Mouse (Mus musculus) MEL (cell line): Measurements from ENCODE around the gene Rdh16f1. TPM values are rescaled to one million over a fixed set of nuclear protein-coding genes. Genes with fewer than 3 reads are reported as not detected.

Experiments
- DNase-seq: peaks from one replicate; pipeline ENCODE4 v3.0.0; 2011; ENCODE audit warnings: low read depth, low spot score
- H3K27ac ChIP-seq: 2 replicates; pipeline ENCODE4 v1.5.1; 2012; ENCODE audit warnings: low read depth, mild to moderate bottlenecking, control low read depth, low read length, moderate library complexity; ENCODE audit not compliant: control insufficient read depth
- H3K27me3 ChIP-seq, 2 experiments: fragments of 150-350 bp in 1 of 2; sonication (generic) in 1 of 2; 2 replicates each; pipeline ENCODE4 v1.6.1; 2012; ENCODE audit warnings: low read length in 2 of 2, mild to moderate bottlenecking in 2 of 2, improper control_type of control experiment in 1 of 2, moderate library complexity in 1 of 2; ENCODE audit not compliant: insufficient read depth in 2 of 2, control insufficient read depth in 1 of 2
- H3K36me3 ChIP-seq, 2 experiments: 2 replicates each; pipeline ENCODE4 v1.6.1; 2012 to 2014; ENCODE audit warnings: low read length in 2 of 2, improper control_type of control experiment in 1 of 2, inconsistent platforms in 1 of 2, mild to moderate bottlenecking in 1 of 2; ENCODE audit not compliant: insufficient read depth in 2 of 2, control insufficient read depth in 1 of 2
- H3K4me1 ChIP-seq, 2 experiments: fragments of 150-350 bp in 1 of 2; sonication (generic) in 1 of 2; 2 replicates each; pipeline ENCODE4 v1.6.1; 2012; ENCODE audit warnings: low read length in 2 of 2, improper control_type of control experiment in 1 of 2, mild to moderate bottlenecking in 1 of 2; ENCODE audit not compliant: insufficient read depth in 2 of 2, control insufficient read depth in 1 of 2
- H3K4me3 ChIP-seq, 2 experiments: fragments of 150-350 bp in 1 of 2; sonication (generic) in 1 of 2; 2 replicates each; pipeline ENCODE4 v1.5.1; 2012; ENCODE audit warnings: low read depth in 2 of 2, low read length in 2 of 2, mild to moderate bottlenecking in 2 of 2, moderate library complexity in 2 of 2, control low read depth in 1 of 2, improper control_type of control experiment in 1 of 2; ENCODE audit not compliant: control insufficient read depth in 1 of 2, insufficient read depth in 1 of 2
- H3K79me2 ChIP-seq: 2 replicates; pipeline ENCODE4 v1.6.1; 2012; ENCODE audit warnings: mild to moderate bottlenecking, low read length, moderate library complexity; ENCODE audit not compliant: control insufficient read depth, poor library complexity, insufficient read depth
- H3K9ac ChIP-seq: 2 replicates; pipeline ENCODE4 v1.6.1; 2012; ENCODE audit warnings: low read depth, mild to moderate bottlenecking, control low read depth, low read length, moderate library complexity; ENCODE audit not compliant: control insufficient read depth, poor library complexity, severe bottlenecking
- H3K9me3 ChIP-seq: fragments of 150-350 bp; sonication (generic); replicated peaks from 2 replicates; pipeline ENCODE4 v1.6.1; 2012; ENCODE audit warnings: mild to moderate bottlenecking, low read length, improper control_type of control experiment, moderate library complexity; ENCODE audit not compliant: insufficient read depth
- CTCF ChIP-seq, 3 experiments: IDR thresholded peaks in 2 of 3; conservative IDR thresholded peaks in 1 of 3; 2 replicates each; pipeline ENCODE4 v1.5.1; 2011 to 2012; ENCODE audit warnings: low read length in 3 of 3, low read depth in 2 of 3, mild to moderate bottlenecking in 2 of 3, improper control_type of control experiment in 1 of 3, inconsistent platforms in 1 of 3, mixed read lengths in 1 of 3, moderate library complexity in 1 of 3; ENCODE audit not compliant: control insufficient read depth in 1 of 3, insufficient read depth in 1 of 3, poor library complexity in 1 of 3, severe bottlenecking in 1 of 3
- E2F4 ChIP-seq: IDR thresholded peaks from 2 replicates; pipeline ENCODE4 v1.6.1; 2011; ENCODE audit warnings: low read depth, low read length, improper control_type of control experiment, borderline replicate concordance
- ETS1 ChIP-seq: IDR thresholded peaks from 2 replicates; pipeline ENCODE4 v1.6.1; 2012; ENCODE audit warnings: low read depth, mild to moderate bottlenecking, inconsistent platforms, low read length, improper control_type of control experiment, moderate library complexity
- GABPA ChIP-seq: IDR thresholded peaks from 2 replicates; pipeline ENCODE4 v1.6.1; 2012; ENCODE audit warnings: low read depth, mild to moderate bottlenecking, inconsistent platforms, low read length, improper control_type of control experiment, moderate library complexity
- JUND ChIP-seq: IDR thresholded peaks from 2 replicates; pipeline ENCODE4 v1.6.1; 2011; ENCODE audit warnings: low read depth, mild to moderate bottlenecking, improper control_type of control experiment, low read length
- MAFK ChIP-seq: IDR thresholded peaks from 2 replicates; pipeline ENCODE4 v1.6.1; 2011; ENCODE audit warnings: low read depth, mild to moderate bottlenecking, low read length, improper control_type of control experiment, borderline replicate concordance
- MAZ ChIP-seq: IDR thresholded peaks from 2 replicates; pipeline ENCODE4 v1.6.1; 2012; ENCODE audit warnings: low read depth, mild to moderate bottlenecking, inconsistent platforms, low read length, improper control_type of control experiment
- MXI1 ChIP-seq: IDR thresholded peaks from 2 replicates; pipeline ENCODE4 v1.6.1; 2011; ENCODE audit warnings: mild to moderate bottlenecking, low read depth, low read length, improper control_type of control experiment
- POLR2A ChIP-seq, 2 experiments: IDR thresholded peaks; 2 replicates each; pipeline ENCODE4 v1.6.1; 2011 to 2012; ENCODE audit warnings: low read length in 2 of 2, mild to moderate bottlenecking in 2 of 2, control low read depth in 1 of 2, improper control_type of control experiment in 1 of 2, low read depth in 1 of 2, moderate library complexity in 1 of 2; ENCODE audit not compliant: control insufficient read depth in 1 of 2, insufficient read depth in 1 of 2, poor library complexity in 1 of 2
- RAD21 ChIP-seq: IDR thresholded peaks from 2 replicates; pipeline ENCODE4 v1.6.1; 2011; ENCODE audit warnings: mild to moderate bottlenecking, low read depth, low read length, improper control_type of control experiment
- RCOR1 ChIP-seq: IDR thresholded peaks from 2 replicates; pipeline ENCODE4 v1.6.1; 2012; ENCODE audit warnings: low read depth, mild to moderate bottlenecking, inconsistent platforms, low read length, improper control_type of control experiment
- SIN3A ChIP-seq: IDR thresholded peaks from 2 replicates; pipeline ENCODE4 v1.6.1; 2012; ENCODE audit warnings: low read length, improper control_type of control experiment, inconsistent platforms
- SMC3 ChIP-seq: IDR thresholded peaks from 2 replicates; pipeline ENCODE4 v1.6.1; 2011; ENCODE audit warnings: low read depth, low read length, improper control_type of control experiment
- TBP ChIP-seq: IDR thresholded peaks from 2 replicates; pipeline ENCODE4 v1.8.0; 2011; ENCODE audit warnings: low read depth, low read length, improper control_type of control experiment
- UBTF ChIP-seq: IDR thresholded peaks from 2 replicates; pipeline ENCODE4 v1.6.1; 2012; ENCODE audit warnings: low read depth, mild to moderate bottlenecking, inconsistent platforms, low read length, improper control_type of control experiment, moderate library complexity, borderline replicate concordance; ENCODE audit not compliant: insufficient read depth
- USF2 ChIP-seq, 2 experiments: IDR thresholded peaks; 2 replicates each; pipeline ENCODE4 v1.6.1; 2011 to 2012; ENCODE audit warnings: improper control_type of control experiment in 2 of 2, low read length in 2 of 2, borderline replicate concordance in 1 of 2, inconsistent platforms in 1 of 2, low read depth in 1 of 2, mild to moderate bottlenecking in 1 of 2; ENCODE audit not compliant: insufficient read depth in 1 of 2
- ZC3H11A ChIP-seq: IDR thresholded peaks from 2 replicates; pipeline ENCODE4 v1.6.1; 2012; ENCODE audit warnings: low read depth, mild to moderate bottlenecking, inconsistent platforms, low read length, improper control_type of control experiment
- ZKSCAN1 ChIP-seq: IDR thresholded peaks from 2 replicates; pipeline ENCODE4 v1.6.1; 2012; ENCODE audit warnings: low read depth, mild to moderate bottlenecking, inconsistent platforms, low read length, improper control_type of control experiment, moderate library complexity
- ZMIZ1 ChIP-seq: IDR thresholded peaks from 2 replicates; pipeline ENCODE4 v1.6.1; 2012; ENCODE audit warnings: low read depth, mild to moderate bottlenecking, inconsistent platforms, low read length, improper control_type of control experiment, moderate library complexity
- ZNF384 ChIP-seq: IDR thresholded peaks from 2 replicates; pipeline ENCODE4 v1.6.1; 2012; ENCODE audit warnings: low read depth, mild to moderate bottlenecking, inconsistent platforms, low read length, improper control_type of control experiment
- polyA plus RNA-seq, 2 experiments: library from polyadenylated mRNA; stranded (reverse) in 1 of 2; unstranded in 1 of 2; fragments of >175 nt in 1 of 2; fragments of >200 nt in 1 of 2; gene quantifications; 2 replicates each; pipeline versions ENCODE4 v1.2.1 to v1.2.4; 2012; ENCODE audit warnings: low replicate concordance in 2 of 2, low read depth in 1 of 2; ENCODE audit not compliant: insufficient read length in 2 of 2, insufficient read depth in 1 of 2, missing spikeins in 1 of 2
- total RNA-seq: library from RNA; depleted of rRNA; stranded (reverse); fragments of 300-350 nt; gene quantifications from 2 replicates; pipeline ENCODE4 v1.2.3, GENCODE M21; 2012

The Rdh16f1 gene
- total and polyA plus RNA-seq, 3 experiments, result not detected

- H3K79me2 ChIP-seq, result no peaks in the 10 kb centered on the region
Measured at GRCm38 (mm10) chr10:127748847-127749612, 10.6 kb upstream of the Rdh16f1 start.

GRCm38 (mm10) chr10:127750136-127750777 is 9.3 kb upstream of the Rdh16f1 start:
- Histone ChIP-seq H3K27me3 (no peaks in the 10 kb centered on the region), H3K4me3 (no peak overlapping the region), H3K4me1 (peaks cover 5 to 17% of the 10 kb centered on the region in 2 experiments; a peak in 3 of 4 replicates), H3K79me2 (no peaks in the 10 kb centered on the region), H3K9me3 (no peaks in the 10 kb centered on the region), H3K9ac (no peak overlapping the region), H3K36me3 (peaks cover 0 to 16% of the 10 kb centered on the region in 2 experiments; a peak in 2 of 4 replicates), H3K27ac (no peak overlapping the region)
- DNase-seq, result no peak
- TF ChIP-seq ZC3H11A (no peak), SMC3 (no peak), USF2 (IDR thresholded peaks at IDR 0.05; ENCODE audit: borderline replicate concordance in 1 of 2, insufficient read depth in 1 of 2, low read depth in 1 of 2, low read length in 2 of 2) (no peak), ZKSCAN1 (no peak), MXI1 (no peak), POLR2A (IDR thresholded peaks at IDR 0.05; ENCODE audit: control insufficient read depth in 1 of 2, insufficient read depth in 1 of 2, low read depth in 1 of 2, low read length in 2 of 2, poor library complexity in 1 of 2) (no peak), CTCF (IDR thresholded peaks at IDR 0.05 in 2 of 3, conservative IDR thresholded peaks at IDR 0.05 in 1 of 3; ENCODE audit: control insufficient read depth in 1 of 3, insufficient read depth in 1 of 3, low read depth in 2 of 3, low read length in 3 of 3, poor library complexity in 1 of 3, severe bottlenecking in 1 of 3) (no peak), GABPA (no peak)
- TF ChIP-seq, all 39 proteins: peak for 0

More at GRCm38 (mm10) chr10:127748847-127749612, 10.6 kb upstream of the Rdh16f1 start:
- no peak overlapping the region for H3K9ac ChIP-seq
- no peak for TF ChIP-seq JUND
- no peak for TF ChIP-seq TBP
- TF ChIP-seq UBTF, result no peak
- no peak for TF ChIP-seq RAD21
- DNase-seq, result no peak
- no peaks in the 10 kb centered on the region for H3K27me3 ChIP-seq
- peaks cover 0 to 5% of the 10 kb centered on the region in 2 experiments; a peak in 2 of 4 replicates for H3K36me3 ChIP-seq
- no peaks in the 10 kb centered on the region for H3K9me3 ChIP-seq
- no peak overlapping the region for H3K4me3 ChIP-seq
- H3K4me1 ChIP-seq, result peaks cover 5% of the 10 kb centered on the region in 2 experiments; a peak in 1 of 4 replicates
- H3K27ac ChIP-seq, result no peak overlapping the region

- no peak for DNase-seq
- Histone ChIP-seq H3K9ac (no peak within 1 kb of the TSS), H3K27me3 (no peaks in the 10 kb centered on the region), H3K36me3 (peaks cover 0 to 16% of the 10 kb centered on the region in 2 experiments; a peak in 2 of 4 replicates), H3K79me2 (no peaks in the 10 kb centered on the region), H3K9me3 (no peaks in the 10 kb centered on the region), H3K27ac (no peak within 1 kb of the TSS), H3K4me3 (no peak within 1 kb of the TSS), H3K4me1 (peaks cover 0 to 23% of the 10 kb centered on the region in 2 experiments; a peak in 2 of 4 replicates)
- TF ChIP-seq SIN3A, result no peak
- TF ChIP-seq ZMIZ1, result no peak
- no peak for TF ChIP-seq RCOR1
- TF ChIP-seq ZNF384, result no peak
- no peak for TF ChIP-seq MAZ
- TF ChIP-seq ETS1, result no peak
- TF ChIP-seq MAFK, result no peak
- TF ChIP-seq POLR2A (IDR thresholded peaks at IDR 0.05; ENCODE audit: control insufficient read depth in 1 of 2, insufficient read depth in 1 of 2, low read depth in 1 of 2, low read length in 2 of 2, poor library complexity in 1 of 2), result no peak
- TF ChIP-seq E2F4, result no peak
- no peak for TF ChIP-seq GABPA
Measured at GRCm38 (mm10) chr10:127751548-127751947, 8.0 kb upstream of the Rdh16f1 start, which contains the start of gene Gpr182. TSS of gene Gpr182 (minus strand) at chr10:127751732.
